Mouse (Mus musculus) cerebellum, adult 2 months (tissue): ENCODE data around the gene Cep152.

Experiments used
- CTCF ChIP-seq: fragments of 200-500 bp; IDR thresholded peaks from 2 replicates; pipeline ENCODE4 v1.5.1; 2011; ENCODE audit warnings: low read depth, mild to moderate bottlenecking, control low read depth, low read length, moderate library complexity, borderline replicate concordance; ENCODE audit not compliant: insufficient read depth
- POLR2A ChIP-seq: fragments of 200-500 bp; IDR thresholded peaks from 2 replicates; pipeline ENCODE4 v1.6.1; 2011; ENCODE audit warnings: low read length, control low read depth, borderline replicate concordance; ENCODE audit not compliant: insufficient read depth

- TF ChIP-seq CTCF (no peak), POLR2A (no peak)
These were observed 81.3 kb downstream of the Cep152 start for GRCm38 (mm10) chr2:125543646-125544045.
